Mouse (Mus musculus) spleen, embryonic (tissue): ENCODE measurements at regions not wholly inside any gene's neighbourhood (a gene's known extent, or its start where the extent isn't known, plus 50 kb on each side); places are given as distances from the start of the nearest gene placed in this dataset.
"Not testable (repeated sequence)": the region's sequence is repeated elsewhere in the genome, so short reads cannot be mapped to it uniquely, and the experiment has no call there.

ENCODE experiments used
- CTCF ChIA-PET: fragments of 350-600 bp; sonication (Branson Sonifier 250); formaldehyde crosslinking; loops from one replicate; lab custom pipeline; 2022; lab: Charles Lee

DNA sequence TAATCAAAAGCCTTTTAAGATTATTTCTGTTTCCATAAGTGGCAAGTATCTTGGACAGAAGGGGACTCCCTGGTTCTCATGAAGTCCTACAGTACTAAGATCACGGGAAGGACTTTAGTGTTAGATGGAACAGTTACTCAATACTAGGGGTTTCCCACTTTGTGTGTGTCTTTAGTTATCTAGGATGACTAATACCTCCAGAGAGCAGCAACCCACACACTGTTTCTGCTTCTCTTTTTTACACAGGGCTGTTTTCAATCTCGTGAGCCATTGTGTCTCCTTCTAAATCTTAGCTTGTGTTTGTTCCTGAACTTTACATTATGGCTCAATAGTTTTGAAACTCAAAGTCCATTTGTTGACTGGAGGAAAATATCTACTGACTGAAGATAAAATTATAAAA is 496.5 kb upstream of the Impg1 start:
- CTCF ChIA-PET: no interaction called here

DNA sequence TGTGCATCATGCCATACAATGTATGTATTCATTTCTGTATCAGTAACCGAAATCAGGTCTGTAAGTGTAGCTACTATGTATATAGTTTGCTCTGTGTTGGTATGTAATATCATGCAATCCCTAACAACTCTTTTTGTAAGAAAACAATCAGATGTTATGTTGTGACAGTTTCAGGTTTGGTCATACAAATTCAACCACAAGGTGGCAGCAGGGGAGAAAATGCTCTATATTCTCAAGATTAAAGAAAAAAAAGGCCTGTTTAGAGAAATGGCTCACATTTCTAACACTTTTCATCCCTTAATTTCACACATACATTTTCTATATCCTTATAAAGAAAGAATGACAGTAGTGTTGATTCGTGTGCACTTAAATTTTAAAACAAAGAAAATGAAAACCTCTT is 477.7 kb upstream of the Impg1 start:
- CTCF ChIA-PET: no interaction called here

GRCm38 (mm10) chr9:80941424-80941823 is 476.1 kb upstream of the Impg1 start:
- CTCF ChIA-PET: no interaction called here

GRCm38 (mm10) chr9:80938238-80938637 is 473.0 kb upstream of the Impg1 start:
- CTCF ChIA-PET: no interaction called here

DNA sequence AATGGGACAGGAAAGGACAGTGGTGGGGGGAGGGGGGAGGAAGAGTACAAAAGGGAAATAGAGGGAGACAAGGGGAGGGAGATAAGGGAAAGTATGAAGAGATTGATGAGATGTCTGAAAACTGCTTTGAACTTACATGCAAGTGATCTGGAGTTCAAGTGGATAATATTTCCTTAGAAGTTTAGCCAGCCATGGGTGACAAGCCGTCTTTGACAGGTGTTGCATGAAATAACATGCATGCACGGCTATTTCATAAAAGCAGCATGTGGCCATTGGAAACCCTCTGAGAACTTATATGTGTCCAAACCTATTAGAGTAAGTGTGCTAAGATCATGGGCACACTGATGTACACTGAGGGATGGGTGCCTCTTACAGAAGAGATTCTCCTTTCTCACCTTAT is 465.3 kb upstream of the Impg1 start:
- CTCF ChIA-PET: no interaction called here

DNA sequence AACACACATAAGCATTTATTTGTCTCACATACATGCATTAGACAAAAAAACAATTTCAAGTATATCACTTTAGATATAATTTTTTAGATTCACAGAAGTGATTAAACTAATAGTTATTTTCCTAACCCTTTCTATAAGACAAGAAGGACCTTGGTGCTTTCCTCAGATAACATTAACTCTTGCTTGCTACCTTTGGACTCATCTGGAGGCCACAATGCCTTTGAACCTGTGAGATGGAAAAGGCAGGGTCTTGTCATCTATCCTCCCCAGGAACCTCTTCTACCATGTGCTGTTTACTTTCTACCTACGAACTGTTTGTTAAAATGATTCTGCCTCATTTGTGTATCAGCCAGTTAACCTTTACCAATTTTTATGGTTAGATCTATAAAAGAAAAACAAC is 455.0 kb upstream of the Impg1 start:
- CTCF ChIA-PET: no interaction called here

DNA sequence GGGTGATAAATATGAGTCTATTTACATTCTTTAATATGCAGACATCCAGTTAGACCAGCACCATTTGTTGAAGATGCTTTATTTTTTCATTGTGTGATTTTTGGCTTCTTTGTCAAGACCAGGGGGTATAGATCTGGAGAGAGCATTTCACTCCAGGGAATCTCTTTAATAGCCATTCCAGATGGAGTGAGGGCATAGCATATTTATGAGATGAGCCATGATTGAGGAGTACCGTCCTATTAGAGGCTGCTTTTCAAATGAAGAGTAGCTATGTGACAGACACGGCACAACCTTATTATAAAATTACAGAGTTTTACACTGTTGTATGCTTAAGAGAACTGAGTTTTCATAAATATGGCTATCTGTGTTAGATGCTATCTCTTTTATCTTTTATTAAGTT is 448.6 kb upstream of the Impg1 start:
- CTCF ChIA-PET: no interaction called here

GRCm38 (mm10) chr9:80912177-80912576 is 446.9 kb upstream of the Impg1 start:
- CTCF ChIA-PET: no interaction called here

- CTCF ChIA-PET: no interaction called here
Measured at GRCm38 (mm10) chr9:80866807-80867206, 401.5 kb upstream of the Impg1 start.

DNA sequence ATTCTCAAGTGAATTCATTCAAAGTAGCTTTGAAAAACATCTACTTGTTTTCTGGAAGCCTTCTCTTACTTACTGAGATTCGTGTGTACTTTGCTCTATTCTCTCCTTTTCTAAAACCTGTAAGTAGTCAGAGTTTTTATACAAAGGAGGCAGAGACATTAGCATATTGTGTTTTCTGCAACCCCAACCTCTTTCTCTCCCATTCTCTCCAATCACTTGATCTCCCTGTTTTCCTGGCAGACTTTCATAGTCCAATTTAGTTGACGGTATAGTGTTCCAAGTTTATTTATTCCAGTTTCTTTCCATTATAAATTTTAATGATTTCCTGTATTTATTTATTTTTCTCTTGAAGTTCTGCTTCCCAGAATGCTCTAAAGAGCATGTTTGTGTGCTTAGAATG is 393.7 kb upstream of the Impg1 start:
- CTCF ChIA-PET: no interaction called here

- CTCF ChIA-PET: no interaction called here
Measured at GRCm38 (mm10) chr9:80848190-80848589, 382.9 kb upstream of the Impg1 start.

GRCm38 (mm10) chr9:80832808-80833207 is 367.5 kb upstream of the Impg1 start:
- CTCF ChIA-PET: no interaction called here

GRCm38 (mm10) chr9:80825346-80825745 is 360.1 kb upstream of the Impg1 start:
- CTCF ChIA-PET: no interaction called here

DNA sequence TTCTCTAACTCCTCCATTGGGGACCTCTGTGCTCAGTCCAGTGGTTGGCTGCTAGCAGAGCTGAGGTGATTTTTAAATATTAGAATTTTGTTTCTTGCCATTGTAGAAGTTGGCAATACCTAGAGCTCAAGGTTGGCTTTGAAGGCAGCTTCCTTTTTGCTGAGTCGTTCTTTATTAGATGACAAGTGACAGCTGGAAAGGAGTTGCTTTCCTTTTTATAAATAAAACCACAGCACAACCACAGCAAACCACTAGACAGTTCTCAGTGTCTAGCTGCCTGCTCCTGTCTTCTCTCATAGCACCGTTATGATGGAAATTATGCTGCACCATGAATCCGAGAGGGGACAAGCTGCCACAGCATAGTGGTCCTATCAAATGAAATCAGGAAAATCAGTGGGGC is 354.8 kb upstream of the Impg1 start:
- CTCF ChIA-PET: no interaction called here

GRCm38 (mm10) chr9:80819070-80819469 is 353.8 kb upstream of the Impg1 start:
- CTCF ChIA-PET: no interaction called here

DNA sequence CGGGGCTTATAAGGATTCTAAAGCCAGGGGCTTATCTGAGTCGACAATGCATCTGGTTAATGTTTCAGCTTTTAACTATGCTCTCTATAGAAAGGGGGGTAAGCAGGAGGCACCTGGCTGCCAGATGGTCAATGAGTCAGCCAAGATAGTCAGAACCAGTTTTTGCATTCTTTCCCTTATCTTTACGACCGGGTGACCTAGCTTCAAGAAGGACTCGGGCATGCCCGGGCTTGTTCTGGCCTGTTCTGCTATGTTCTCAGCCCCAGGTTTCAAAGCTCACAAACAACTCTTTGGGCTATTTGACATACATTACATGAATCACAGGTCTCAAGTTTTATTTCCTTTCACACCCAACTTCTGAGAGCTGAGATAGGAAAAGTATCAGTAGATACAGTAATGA is 348.6 kb upstream of the Impg1 start:
- CTCF ChIA-PET: not testable (repeated sequence)

DNA sequence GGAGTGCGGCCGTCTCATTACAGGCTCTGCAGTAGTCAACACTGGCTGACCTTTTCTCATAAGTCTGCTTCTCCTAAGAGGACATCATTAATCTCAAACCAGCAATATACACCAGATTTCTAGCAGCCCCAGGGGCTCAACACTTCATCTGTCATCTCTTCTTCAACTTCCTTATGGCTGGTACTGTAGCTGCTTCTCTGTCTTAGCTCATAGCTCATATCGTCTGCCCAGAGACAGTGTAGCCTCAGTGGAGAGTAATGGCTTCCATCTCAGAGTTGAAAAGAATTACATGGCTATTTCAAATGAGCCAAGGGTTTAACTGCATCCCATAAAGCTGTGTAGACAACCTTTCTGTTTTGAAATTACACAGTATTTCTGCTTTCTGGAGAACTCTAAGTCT is 326.2 kb upstream of the Impg1 start:
- CTCF ChIA-PET: no interaction called here

GRCm38 (mm10) chr9:80774541-80774940 is 309.3 kb upstream of the Impg1 start:
- CTCF ChIA-PET: no interaction called here

- CTCF ChIA-PET: not testable (repeated sequence)
Measured at GRCm38 (mm10) chr9:80735806-80736205, 270.5 kb upstream of the Impg1 start.

DNA sequence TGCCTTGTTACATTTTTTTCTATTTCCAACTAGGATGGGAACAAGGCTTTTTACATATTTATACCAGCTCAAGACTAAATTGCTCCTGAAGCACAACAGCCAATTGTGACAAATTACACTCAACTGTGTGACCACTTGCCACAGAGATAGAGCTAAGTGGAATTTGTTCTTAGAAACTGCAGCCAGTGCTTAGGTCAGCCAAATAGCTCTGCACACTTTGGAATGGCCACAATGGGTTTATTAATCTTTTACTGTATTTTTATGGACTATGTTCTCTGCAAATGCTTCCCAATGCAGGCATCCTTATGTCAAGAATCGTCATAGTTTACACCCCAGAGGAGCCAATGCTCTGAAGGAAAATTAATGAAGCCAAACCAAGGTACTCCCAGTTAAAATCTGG is 267.7 kb upstream of the Impg1 start:
- CTCF ChIA-PET: no interaction called here

DNA sequence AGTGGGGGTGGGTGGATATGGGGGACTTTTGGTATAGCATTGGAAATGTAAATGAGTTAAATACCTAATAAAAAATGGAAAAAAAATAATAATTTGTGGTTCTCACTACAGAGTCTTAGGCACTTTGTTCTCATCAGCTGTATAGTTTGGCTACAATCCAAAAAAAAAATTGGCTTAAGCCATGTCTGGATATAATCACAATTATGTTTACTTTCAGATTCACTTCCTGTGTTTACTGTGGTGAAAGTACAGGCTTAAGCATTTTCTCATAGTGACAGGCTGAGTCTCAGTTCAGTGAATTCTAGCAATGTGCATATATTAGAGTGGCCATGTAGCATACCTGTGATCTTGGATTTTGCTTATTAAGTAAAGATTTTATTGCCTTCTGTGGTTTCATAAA is 258.4 kb upstream of the Impg1 start:
- CTCF ChIA-PET: no interaction called here

GRCm38 (mm10) chr9:80718516-80718915 is 253.2 kb upstream of the Impg1 start:
- CTCF ChIA-PET: no interaction called here

DNA sequence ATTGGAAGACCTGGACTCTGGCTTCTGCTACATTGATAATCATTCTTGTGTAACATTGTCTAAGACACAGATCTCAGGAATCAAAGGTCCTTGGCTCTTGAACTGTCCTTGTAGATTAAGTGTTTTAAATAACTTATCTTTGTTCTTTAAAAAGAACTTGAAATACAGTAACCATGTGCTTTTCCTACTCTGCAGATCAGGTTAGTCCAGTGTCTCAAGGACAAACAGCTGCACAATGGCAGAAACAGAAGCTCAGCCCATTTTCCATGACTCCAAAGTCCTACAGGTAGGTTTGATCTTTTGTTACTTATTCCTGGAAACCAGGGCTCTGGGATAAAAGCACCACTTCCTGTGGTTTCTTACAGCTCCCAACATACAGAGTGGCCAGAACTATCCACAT is 244.5 kb upstream of the Impg1 start:
- CTCF ChIA-PET: no interaction called here

- CTCF ChIA-PET: no interaction called here
Measured at GRCm38 (mm10) chr9:80705264-80705663, 240.0 kb upstream of the Impg1 start.

DNA sequence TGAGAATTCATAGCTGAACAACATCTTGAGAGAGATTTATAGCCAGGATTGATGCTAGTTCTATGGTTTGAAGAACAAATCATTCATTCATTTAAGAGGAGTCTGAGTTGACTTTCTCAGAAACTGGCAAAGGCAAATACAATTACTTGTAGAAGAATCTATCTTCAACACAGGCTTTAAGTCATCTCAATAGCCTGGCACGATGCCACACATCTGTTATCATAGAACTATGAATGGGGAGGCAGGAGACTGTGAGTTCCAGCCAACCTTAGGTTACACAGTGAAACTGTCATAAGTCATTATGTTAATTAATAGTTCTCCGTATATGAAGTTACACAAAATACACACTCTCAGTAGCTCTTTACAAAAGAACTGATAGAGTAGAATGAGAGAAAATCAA is 231.9 kb upstream of the Impg1 start:
- CTCF ChIA-PET: interaction anchor here (0.5 kb wide), 1 partner anchor 1149 kb away, joined by 5 read pairs; no protein-coding TSS in a partner anchor
